Mouse (Mus musculus) cerebellum, adult 9-10 months (tissue): ENCODE results near the gene Mogs.
A peak's percentile ranks its signal among the peaks of the same experiment; 100 is the strongest.

Source experiments
- DNase-seq: peaks from one replicate; pipeline ENCODE4 v3.0.0; 2022

Gene Mogs

GRCm38 (mm10) chr6:83098411-83098810, 16.9 kb upstream of the Mogs start:
- DNase-seq: no peak

GRCm38 (mm10) chr6:83101316-83101687, 14.0 kb upstream of the Mogs start, which contains the start of the genes Ccdc142 and Gm42688:
Gene Ccdc142, plus strand, starts transcription at chr6:83101601.
Gene Gm42688, plus strand, starts transcription at chr6:83101617.
- peak; percentile 94 for DNase-seq

- peak; percentile 57 for DNase-seq
Measured at GRCm38 (mm10) chr6:83101688-83102556, 13.4 kb upstream of the Mogs start.

DNA sequence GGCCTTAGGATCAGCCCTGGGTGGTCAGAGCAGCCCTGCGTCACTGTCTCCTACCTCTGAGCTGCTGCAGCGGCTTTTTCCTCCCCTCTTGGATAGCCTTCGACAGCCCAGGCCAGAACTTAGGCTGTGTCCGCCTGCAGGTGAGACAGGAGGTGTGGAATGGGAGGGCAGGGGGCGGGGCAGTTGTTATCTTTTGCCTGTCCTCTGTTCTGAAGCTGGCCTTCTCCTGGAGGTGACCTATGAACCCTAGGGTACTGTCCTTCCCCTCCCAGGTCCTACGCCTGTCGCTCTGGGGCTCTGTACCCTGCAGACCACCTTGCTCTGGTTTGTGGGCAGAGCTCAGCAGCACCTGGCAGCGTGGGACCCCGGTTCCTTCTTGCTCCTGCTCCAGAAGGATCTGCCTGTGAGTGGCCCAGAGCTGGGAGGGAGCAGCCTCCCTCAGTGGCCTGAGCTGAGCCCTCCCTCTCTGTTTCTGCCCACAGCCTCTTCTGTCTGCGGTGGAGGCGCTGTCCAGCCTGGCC, 12.1 kb upstream of the Mogs start:
- peak; percentile 37 for DNase-seq

DNA sequence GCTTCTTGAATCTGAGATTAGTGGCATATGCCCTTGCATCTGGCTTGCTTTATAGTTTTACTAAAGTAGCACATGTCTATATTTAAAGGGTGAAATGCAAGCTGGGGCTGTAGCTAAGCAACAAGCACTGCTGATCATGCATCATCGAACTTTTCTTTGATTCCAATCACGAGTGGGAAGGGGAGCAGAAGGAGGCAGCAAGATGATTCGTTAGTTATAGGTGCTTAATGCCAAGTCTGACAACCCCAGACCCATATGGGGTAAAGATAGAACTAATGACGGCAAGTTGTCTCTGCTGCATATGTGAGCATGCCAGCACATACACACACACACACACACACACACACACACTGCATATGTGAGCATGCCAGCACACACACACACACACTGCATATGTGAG, 11.1 kb upstream of the Mogs start:
- DNase-seq: peak; percentile 12

DNA sequence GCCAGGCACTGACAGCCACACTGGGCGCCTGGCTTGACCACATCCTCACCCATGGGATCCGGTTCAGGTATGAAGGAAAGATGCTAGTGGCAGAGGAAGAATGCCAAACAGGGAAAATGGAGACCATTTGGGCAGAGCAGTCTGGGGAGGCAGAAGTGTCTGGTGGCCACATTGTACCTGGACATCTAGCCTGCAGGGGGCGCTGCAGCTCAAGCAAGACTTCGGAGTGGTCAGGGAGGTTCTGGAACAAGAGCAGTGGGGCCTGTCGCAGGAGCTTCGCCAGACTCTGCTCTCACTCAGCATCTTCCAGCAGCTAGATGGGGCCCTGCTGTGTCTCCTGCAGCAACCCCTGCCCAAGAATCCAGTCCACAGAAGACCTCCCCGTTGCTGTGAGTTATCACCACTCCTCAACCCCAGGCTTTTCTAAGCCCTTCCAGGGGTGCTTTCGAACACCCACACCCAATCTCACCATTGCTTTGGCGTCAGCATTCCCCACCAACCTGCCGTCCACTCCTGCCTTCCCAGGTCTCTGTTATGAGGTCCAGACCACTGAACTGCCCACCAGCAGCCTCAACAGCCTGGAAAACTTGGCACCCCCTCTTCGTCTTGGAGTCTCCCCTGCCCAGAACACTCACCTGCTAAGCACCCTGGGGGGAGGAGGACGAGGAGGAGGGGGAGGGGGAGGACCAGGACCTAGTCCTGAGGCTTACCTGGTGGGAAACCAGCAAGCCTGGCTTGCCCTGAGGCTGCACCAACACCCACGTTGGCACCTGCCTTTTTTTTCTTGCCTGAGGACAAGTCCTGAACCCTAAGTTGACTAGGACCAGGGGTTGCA, 7.5 kb upstream of the Mogs start:
- peak; percentile 76 for DNase-seq

DNA sequence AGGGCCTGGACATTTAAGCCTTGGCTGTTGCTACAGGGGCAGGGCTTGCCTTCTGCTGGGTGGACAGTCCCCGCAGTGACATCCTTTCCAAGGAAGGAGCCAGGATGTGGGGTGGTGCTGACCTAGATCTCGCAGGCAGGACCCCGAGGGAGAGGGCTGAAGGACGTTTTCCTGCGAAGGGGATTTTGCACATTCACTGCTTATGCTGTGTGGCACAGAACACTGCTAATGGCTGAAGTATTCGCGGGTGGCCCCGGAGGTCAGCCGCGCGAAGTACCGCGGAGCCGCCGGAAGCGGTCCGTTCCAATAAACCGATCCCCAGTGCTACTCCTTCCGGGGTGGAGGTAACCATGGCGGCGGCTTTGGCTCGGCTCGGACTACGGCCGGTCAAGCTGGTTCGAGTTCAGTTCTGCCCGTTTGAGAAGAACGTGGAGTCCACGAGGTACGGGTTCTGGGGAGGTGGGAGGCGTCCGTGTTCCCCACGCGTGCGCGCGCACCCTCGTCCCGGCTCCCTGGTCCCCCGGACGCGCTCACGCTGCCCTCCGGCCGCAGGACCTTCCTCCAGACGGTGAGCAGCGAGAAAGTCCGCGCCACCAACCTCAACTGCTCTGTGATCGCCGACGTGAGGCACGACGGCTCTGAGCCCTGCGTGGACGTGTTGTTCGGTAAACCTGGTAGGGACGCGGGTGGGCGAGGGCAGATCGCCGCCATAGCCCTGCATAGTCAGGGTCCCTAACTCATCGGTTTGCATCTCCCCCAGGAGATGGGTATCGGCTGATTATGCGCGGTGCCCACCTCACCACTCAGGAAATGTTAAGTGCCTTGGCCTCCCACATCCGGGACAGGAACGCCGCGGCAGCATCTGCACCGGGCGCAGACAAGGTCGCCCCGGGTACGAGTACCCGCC, 6.3 kb upstream of the Mogs start, which contains the start of gene Mrpl53:
Mrpl53 (plus strand) TSS at position 279 of the 907 bp plus-strand sequence.
- DNase-seq: peak; percentile 86

DNA sequence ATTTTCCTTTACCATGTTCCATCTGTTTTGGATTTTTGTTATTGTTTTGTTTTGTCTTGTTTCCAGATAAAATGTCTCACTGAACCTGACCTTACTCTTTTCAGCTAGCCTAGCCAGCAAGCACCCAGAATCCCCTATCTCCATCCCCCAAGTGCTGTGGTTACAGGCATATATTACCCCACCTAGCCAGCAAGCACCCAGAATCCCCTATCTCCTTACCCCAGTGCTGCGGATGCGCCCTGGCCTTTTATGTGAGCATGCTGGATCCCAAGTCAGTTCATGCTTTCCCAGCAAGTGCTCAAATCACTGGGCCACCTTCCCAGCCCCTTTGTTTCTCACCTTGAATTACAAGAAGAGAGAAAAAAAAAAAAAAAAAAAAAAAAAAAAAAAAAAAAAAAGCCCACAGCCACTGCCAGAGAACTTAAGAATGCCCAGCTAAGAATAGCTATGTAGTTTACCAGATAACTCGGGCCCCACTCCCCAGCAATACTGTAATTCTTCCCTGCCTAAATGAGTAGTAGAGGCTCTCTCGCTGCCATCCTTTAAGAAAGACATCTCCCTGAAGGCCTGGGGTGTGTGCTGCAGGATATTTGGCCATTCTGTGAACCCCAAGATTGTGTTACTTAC, 3.7 kb upstream of the Mogs start:
- peak; percentile 17 for DNase-seq

DNA sequence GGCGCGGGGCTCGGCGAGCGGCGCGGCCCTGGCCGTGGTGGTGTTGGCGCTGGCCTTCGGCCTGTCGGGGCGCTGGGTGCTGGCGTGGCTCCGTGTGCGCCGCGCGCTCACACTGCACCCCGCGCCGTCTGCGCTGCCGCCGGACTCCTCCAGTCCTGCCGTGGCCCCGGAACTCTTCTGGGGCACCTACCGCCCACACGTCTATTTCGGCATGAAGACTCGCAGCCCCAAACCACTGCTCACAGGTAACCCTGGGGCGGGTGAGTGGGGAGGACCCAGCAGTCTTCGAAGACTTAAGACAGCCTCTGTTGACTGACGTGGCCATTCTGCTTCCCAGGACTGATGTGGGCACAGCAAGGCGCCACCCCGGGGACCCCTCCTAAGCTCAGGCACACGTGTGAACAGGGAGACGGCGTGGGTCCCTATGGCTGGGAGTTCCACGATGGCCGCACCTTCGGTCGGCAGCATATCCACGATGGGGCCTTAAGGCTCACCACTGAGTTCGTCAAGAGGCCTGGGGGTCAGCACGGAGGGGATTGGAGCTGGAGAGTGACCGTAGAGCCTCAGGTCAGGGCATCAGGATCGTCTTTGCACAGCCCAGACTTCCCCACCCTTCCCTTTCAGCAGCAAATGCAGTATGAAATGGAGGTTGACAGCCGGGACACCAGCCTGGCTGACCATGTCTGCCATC, 531 bp downstream of the Mogs start:
- DNase-seq: peak; percentile 54

DNA sequence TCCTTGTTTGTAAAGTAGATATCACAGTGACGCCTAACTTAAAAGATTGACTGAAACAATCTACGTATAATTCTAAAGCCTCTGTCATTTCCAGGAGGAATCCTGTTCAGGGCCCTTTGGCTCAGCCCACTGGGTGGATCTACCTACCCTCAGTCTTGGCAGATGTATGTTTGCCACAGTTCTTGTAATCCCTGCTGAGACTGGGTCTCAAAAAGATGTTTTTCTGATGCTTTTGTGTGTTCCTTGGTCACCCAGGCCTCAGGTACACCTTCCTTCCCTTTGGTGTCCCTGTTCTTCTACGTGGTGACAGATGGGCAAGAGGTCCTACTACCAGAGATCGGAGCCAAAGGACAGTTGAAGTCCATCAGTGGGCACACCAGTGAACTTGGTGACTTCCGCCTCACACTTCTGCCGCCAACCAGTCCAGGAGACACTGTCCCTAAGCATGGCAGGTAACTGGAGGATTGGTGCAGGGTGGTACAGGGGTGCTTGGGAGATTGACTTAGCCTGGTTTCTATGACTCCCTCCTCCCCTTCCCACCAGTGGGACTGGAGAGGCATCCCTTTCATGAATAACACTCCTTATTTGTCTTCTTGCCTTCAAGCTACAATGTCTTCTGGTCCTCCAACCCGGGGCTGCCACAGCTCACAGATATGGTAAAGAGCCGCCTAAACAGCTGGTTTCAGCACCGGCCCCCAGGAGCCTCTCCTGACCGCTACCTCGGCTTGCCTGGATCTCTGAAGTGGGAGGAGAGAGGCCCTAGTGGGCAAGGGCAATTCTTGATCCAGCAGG, 1.3 kb downstream of the Mogs start:
- peak; percentile 51 for DNase-seq

GRCm38 (mm10) chr6:83117165-83117438, 1.8 kb downstream of the Mogs start:
- no peak for DNase-seq

DNA sequence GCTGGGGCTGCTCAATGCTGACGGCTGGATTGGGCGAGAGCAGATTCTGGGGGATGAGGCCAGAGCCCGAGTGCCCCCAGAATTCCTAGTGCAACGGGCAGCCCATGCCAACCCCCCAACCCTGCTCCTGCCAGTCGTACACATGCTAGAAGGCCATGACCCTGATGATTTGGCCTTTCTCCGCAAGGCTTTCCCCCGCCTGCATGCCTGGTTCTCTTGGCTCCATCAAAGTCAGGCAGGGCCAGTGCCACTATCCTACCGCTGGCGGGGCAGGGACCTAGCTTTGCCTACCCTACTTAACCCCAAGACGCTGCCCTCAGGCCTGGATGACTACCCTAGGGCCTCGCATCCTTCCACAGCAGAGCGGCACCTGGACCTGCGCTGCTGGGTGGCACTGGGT, 2.3 kb downstream of the Mogs start:
- DNase-seq: peak; percentile 33

GRCm38 (mm10) chr6:83118369-83118768, 3.1 kb downstream of the Mogs start:
- DNase-seq: peak; percentile 36

- DNase-seq: peak; percentile 9
Measured at GRCm38 (mm10) chr6:83118825-83119733, 3.8 kb downstream of the Mogs start.

GRCm38 (mm10) chr6:83119734-83120051, 4.4 kb downstream of the Mogs start:
- DNase-seq: peak; percentile 66

- DNase-seq: peak; percentile 99
Measured at GRCm38 (mm10) chr6:83120930-83121862, 5.9 kb downstream of the Mogs start, which contains the start of gene Wbp1. Gene Wbp1, minus strand, starts transcription at chr6:83121559.

- no peak for DNase-seq
Measured at GRCm38 (mm10) chr6:83121863-83122710, 6.8 kb downstream of the Mogs start.
